ENCODE assay signal across 9 mouse cellular contexts in the genomic region with DNA sequence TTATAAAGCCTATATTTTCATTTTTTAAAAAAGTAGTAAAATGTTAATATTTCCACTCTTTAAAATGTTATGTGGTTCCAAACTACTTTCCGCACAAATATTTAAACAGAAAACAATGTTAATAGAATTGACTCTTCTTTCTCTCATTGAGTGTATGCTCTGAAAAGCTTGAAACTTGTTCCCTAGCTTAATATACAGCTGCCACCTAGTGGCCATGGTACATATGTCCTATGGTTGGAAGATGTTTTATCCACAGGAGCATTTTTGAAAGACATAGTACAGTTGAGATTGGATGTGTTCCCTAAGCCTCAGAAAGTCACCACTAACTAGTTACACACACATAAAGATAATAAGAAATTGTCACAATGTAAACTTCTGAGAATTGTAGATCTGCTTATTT. TPM values are rescaled to one million over a fixed set of nuclear protein-coding genes. Genes with fewer than 3 reads are reported as not detected.
DNase-seq lines count a peak whose midpoint lies in the region; ATAC-seq lines count a peak whose summit lies in the region.
"Had no signal": no experiment of that assay in that cellular context is flagged by ENCODE, and none has a peak within 500 bp of the region (broad histone marks: within the 10 kb centered on the region; RNA-seq: fewer than 3 reads in every experiment).

No protein-coding gene starts in this region.

- ATAC-seq in kidney, embryonic 14.5 days (ENCODE audit: low FRiP score, low TSS enrichment): no peak

- DNase-seq in adrenal gland, adult 18-20 months (ENCODE audit: low spot score in 2 of 2): peak; percentile 13 to 25
- DNase-seq in adrenal gland, postnatal 4 days (ENCODE audit: low spot score in 2 of 2): no peak
- DNase-seq in kidney, adult 9 months: peak; percentile 54
- DNase-seq in CD4-positive, CD25-positive, alpha-beta regulatory T cell, adult 2 months (ENCODE audit: low read depth, low spot score): peak; percentile 56
- peak; percentile 82 for DNase-seq in embryo, embryonic 10 days (ENCODE audit: low spot score)
- peak; percentile 43 for DNase-seq in limb, embryonic 10.5 days (ENCODE audit: low spot score)
- no peak for DNase-seq in natural killer cell, adult 2 months (ENCODE audit: low spot score in 2 of 2)

- no peaks in the 10 kb centered on the region for H3K4me1 ChIP-seq in kidney, embryonic 14.5 days (ENCODE audit: control insufficient read depth, insufficient read depth, low read length)
- H3K4me1 ChIP-seq in limb, embryonic 10.5 days: no peaks in the 10 kb centered on the region

- H3K9me3 ChIP-seq in kidney, embryonic 14.5 days (ENCODE audit: control insufficient read depth, low read length): no peaks in the 10 kb centered on the region
- no peaks in the 10 kb centered on the region for H3K9me3 ChIP-seq in limb, embryonic 10.5 days (replicated peaks)

- H3K27ac ChIP-seq in kidney, embryonic 14.5 days (ENCODE audit: low read depth, low read length): no peak overlapping the region
- H3K27ac ChIP-seq in limb, embryonic 10.5 days: no peak overlapping the region

- H3K9ac ChIP-seq in kidney, embryonic 14.5 days (ENCODE audit: low read depth, low read length): no peak overlapping the region

- no peak overlapping the region for H3K4me2 ChIP-seq in kidney, embryonic 14.5 days (replicated peaks; ENCODE audit: low read depth, low read length)

- H3K4me3 ChIP-seq in kidney, embryonic 14.5 days (ENCODE audit: low read length): no peak overlapping the region
- H3K4me3 ChIP-seq in limb, embryonic 10.5 days: no peak overlapping the region

- H3K36me3 ChIP-seq in kidney, embryonic 14.5 days (ENCODE audit: control insufficient read depth, insufficient read depth, low read length): no peaks in the 10 kb centered on the region
- no peaks in the 10 kb centered on the region for H3K36me3 ChIP-seq in limb, embryonic 10.5 days

- 54% methylated on average over 1 of the region's 1 CpGs for WGBS in kidney, embryonic 14.5 days
- 48% methylated on average over 1 of the region's 1 CpGs for WGBS in limb, embryonic 10.5 days

- H3K27me3 ChIP-seq in kidney, embryonic 14.5 days (ENCODE audit: control insufficient read depth, insufficient read depth, low read length): no peaks in the 10 kb centered on the region
- no peaks in the 10 kb centered on the region for H3K27me3 ChIP-seq in limb, embryonic 10.5 days (ENCODE audit: low read depth, poor library complexity, severe bottlenecking)

RNA-seq across cellular contexts. Expression of a gene that starts 11.7 kb away (rescaled TPM):
- not detected for total RNA-seq in adrenal gland, adult 18-20 months (2021)
- not detected for total RNA-seq in adrenal gland, postnatal 4 days (2021)
- polyA plus RNA-seq in kidney, embryonic 14.5 days (2014; fragmentation: Nextera tagmentation; extraction: Ambion mirVana): not detected in 2 replicates
- polyA plus RNA-seq in limb, embryonic 10.5 days (2016; fragmentation: Nextera tagmentation; extraction: Ambion mirVana): not detected in 2 replicates
- polyA plus RNA-seq: liver, embryonic 16.5 days had no signal

RNA-seq across cellular contexts. Expression of a gene that starts 22.0 kb away (rescaled TPM):
- not detected for total RNA-seq in adrenal gland, adult 18-20 months (2021)
- total RNA-seq in adrenal gland, postnatal 4 days (2021): not detected
- not detected in 2 replicates for polyA plus RNA-seq in kidney, embryonic 14.5 days (2014; fragmentation: Nextera tagmentation; extraction: Ambion mirVana)
- polyA plus RNA-seq in limb, embryonic 10.5 days (2016; fragmentation: Nextera tagmentation; extraction: Ambion mirVana): not detected in 2 replicates
- polyA plus RNA-seq: liver, embryonic 16.5 days had no signal

Comparison
In these comparisons a context has a peak if more than half of its experiments do, and no peak if none do; other contexts are left out.
1. DNase-seq: peak in adrenal gland, adult 18-20 months (2 of 2), kidney, adult 9 months (single experiment), CD4-positive, CD25-positive, alpha-beta regulatory T cell, adult 2 months (single experiment), embryo, embryonic 10 days (single experiment) and limb, embryonic 10.5 days (single experiment); none in adrenal gland, postnatal 4 days (0 of 2) and natural killer cell, adult 2 months (0 of 2).